Mouse (Mus musculus) lung, postnatal 10 days (tissue): Measurements from ENCODE around the gene Olfr984.

ENCODE experiments used
- DNase-seq: peaks from one replicate; pipeline ENCODE4 v3.0.0; 2021

Gene Olfr984

DNA sequence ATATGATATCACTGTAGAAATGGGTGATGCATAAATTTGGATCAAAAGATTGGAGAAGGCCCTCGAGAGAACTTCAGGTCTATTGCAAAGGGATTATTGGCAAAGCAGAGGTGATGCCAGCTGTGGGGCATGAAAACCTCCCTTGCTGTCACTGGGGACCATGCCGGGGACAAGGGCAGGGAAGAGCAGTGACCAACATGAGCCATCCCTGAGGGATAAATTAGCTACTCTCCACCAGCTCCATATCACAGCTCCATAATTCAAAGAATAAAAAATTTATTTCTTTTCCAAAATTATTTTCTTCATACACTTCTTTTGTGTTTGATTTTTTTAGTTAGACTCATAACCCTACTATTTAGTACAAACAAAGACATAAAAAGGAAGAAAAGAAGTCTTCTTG, at the start of gene Olfr984:
Gene Olfr984, minus strand, starts transcription at position 101 of the 400 bp plus-strand sequence.
- no peak for DNase-seq

- no peak for DNase-seq
Measured at GRCm38 (mm10) chr9:40155118-40155644, 41.2 kb upstream of the Olfr984 start.

DNA sequence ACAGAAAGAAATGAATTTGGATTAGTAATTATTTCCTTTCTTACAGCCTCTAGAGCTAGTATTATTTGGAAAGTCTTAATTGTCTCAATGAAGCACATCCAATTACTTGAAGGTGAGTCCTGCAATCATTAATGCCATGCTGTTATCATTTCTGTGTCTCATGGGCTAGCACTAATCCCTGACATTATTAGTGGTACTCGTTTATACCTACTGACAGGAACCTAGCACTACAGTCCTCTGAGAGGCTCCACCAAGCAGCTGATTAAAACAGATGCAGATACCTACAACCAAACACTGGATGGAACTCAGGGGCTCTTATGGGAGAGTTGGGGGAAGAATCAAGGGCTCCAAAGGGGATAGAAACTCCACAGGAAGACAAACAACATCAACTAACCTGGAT, 27.5 kb upstream of the Olfr984 start:
- DNase-seq: no peak

GRCm38 (mm10) chr9:40139484-40139883, 25.5 kb upstream of the Olfr984 start:
- DNase-seq: no peak

GRCm38 (mm10) chr9:40136987-40137688, 23.1 kb upstream of the Olfr984 start:
- no peak for DNase-seq

DNA sequence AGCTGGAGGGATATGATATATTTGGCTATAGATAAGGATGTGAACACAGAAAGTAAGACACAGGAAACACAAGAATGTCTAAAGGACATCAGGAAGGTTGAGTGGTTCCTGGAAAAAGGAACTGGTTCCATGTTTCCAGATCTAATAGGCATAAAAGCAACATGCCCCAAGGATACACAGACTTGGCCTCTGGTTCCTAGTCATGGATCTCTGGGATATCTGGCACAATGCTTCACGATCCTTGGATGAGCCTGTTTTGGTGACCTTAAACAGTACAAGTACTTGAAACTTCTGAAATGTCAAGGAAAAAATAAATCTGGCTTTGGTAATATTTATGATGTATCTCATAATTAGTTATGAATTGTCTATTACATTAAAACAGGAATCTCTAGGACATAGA, 16.6 kb upstream of the Olfr984 start:
- no peak for DNase-seq

GRCm38 (mm10) chr9:40130084-40130483, 16.1 kb upstream of the Olfr984 start, which contains the start of gene Olfr985:
Gene Olfr985 (minus strand): TSS chr9:40130184.
- no peak for DNase-seq

DNA sequence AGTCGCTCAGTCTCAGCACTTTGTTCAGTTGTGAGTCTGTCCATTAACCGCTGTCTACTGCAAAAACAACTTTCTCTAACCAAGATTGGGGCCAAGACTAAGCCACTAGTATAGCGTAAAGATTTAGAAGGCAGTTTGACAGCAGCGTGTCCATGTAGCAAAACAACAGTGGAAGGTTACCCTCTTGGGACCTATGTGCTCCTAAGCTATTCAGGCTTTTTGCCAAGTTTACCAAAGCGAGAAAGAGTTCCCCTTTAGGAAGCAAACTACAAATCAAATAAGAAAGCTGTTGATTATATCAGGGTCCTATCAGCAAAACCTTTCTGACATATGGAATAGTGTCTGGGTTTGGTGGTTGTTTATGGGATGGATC, 3.3 kb upstream of the Olfr984 start:
- DNase-seq: no peak

DNA sequence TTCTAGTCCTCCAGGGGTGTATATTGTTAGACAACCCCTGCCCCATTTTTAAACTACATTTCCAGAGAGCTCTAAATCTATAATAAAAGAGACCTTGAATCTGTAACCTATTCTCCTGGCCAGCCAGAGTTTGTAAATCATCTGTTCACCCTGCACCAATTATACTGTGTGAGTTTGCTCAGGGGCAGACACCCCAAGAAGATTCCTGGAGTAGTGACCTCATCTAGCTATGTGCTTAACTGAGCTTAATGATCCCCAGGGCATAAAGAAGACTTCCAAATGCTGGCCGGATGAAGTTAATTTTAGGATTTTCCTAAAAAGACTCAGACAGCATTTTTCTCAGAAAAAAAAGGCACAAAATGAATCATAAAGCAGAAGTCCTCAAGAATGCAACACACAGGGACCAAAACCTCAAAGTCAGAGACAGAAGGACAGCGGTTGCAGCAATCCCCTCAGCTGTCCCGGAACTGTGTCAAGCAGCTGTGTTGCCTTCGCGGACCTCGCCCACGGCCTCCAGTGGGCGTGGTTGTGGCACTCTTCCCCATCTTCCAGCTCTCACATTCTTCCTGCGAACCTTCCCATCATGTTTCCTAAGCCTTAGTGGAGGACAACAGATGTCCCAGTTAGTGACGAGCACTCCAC, 2.8 kb upstream of the Olfr984 start:
- DNase-seq: peak; percentile 72

DNA sequence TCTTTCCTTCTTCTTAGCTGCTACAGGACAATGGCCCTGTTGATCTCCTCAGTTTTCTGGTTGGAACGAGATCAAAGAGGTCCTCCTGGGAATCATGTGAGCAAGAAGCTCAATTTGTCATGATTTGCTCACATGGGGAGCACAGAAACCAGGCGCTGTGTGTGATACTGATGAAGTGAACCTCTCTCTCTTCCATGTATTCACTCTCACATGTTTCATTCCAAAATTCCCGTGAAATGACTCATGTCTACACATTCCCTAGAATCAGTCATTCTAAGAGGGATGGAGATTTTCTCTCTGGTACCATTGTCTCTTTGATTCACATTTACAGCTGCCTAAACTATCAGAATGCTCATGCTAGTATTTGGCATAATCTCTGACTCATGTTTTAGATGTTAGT, 19.2 kb downstream of the Olfr984 start:
- no peak for DNase-seq

- DNase-seq: no peak
Measured at GRCm38 (mm10) chr9:40093495-40093894, 20.5 kb downstream of the Olfr984 start, which contains the start of gene Olfr983. Gene Olfr983 (minus strand): TSS chr9:40093595.

GRCm38 (mm10) chr9:40073529-40073928, 40.5 kb downstream of the Olfr984 start, which contains the start of gene Olfr982:
Gene Olfr982 (plus strand): TSS chr9:40073829.
- no peak for DNase-seq

DNA sequence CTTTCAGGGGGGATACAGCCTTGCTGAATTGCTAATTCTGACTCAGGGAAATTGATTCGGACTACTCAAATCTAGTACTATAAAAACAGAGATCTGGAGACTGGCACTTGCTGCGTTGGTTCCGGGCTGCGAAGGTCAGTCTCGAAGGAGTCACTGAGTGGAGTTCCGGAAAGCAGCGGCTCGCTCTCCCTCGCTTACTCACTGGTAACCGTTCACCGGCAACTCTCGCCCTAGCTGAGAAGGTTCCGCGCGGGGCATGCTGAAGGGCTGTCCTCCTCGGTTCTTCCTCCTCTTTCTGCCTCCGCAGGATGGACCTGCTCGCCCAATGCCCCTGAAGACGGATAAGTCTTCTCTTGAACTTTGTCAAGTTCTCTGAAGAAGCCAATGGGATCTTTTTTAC, 63.9 kb downstream of the Olfr984 start:
- DNase-seq: no peak
